Mouse (Mus musculus) heart, postnatal 14 days (tissue): ENCODE data around the gene Hsf5. TPM values are rescaled to one million over a fixed set of nuclear protein-coding genes. Genes with fewer than 3 reads are reported as not detected.

Source experiments
- DNase-seq, 2 experiments: peaks; one replicate each; pipeline ENCODE4 v3.0.0; 2021 to 2022
- intact Hi-C: fragments of 180-260 bp; cut with DNase I; formaldehyde crosslinking; loops from one replicate; pipeline ENCODE4 v1.15.1; 2025
- long read RNA-seq, 2 experiments: library from polyadenylated mRNA; stranded (forward); transcript quantifications; one replicate each; pipeline ENCODE4 v2.0.0; 2021
- total RNA-seq, 2 experiments: library from RNA; stranded (reverse); gene quantifications; 2 replicates each; pipeline ENCODE4 v1.2.3; 2021

Hsf5 gene
- under 1 TPM in 1 of 2 experiments, not detected in 1; 0.07 TPM for total RNA-seq
- long read RNA-seq, experiment 1 = 0 reads
- long read RNA-seq, experiment 2 = 0 reads

- no peak for DNase-seq
- intact Hi-C loops = no loop called here
Measured at GRCm38 (mm10) chr11:87616790-87617474, at the start of gene Hsf5. TSS of gene Hsf5 (plus strand) at chr11:87617164.

GRCm38 (mm10) chr11:87568255-87568953 is 48.6 kb upstream of the Hsf5 start, which contains the start of gene Sept4:
TSS of gene Sept4 (plus strand) at chr11:87568903.
- intact Hi-C loops = no loop called here
- DNase-seq = no peak

- no peak for DNase-seq
- intact Hi-C loops = no loop called here
Measured at GRCm38 (mm10) chr11:87570743-87571142, 46.2 kb upstream of the Hsf5 start.

GRCm38 (mm10) chr11:87571361-87571950 is 45.5 kb upstream of the Hsf5 start:
- intact Hi-C loops = no loop called here
- DNase-seq = no peak

GRCm38 (mm10) chr11:87573751-87574150 is 43.2 kb upstream of the Hsf5 start:
- intact Hi-C loops = no loop called here
- DNase-seq = no peak

- no peak for DNase-seq
- intact Hi-C loops = no loop called here
Measured at GRCm38 (mm10) chr11:87574520-87575180, 42.3 kb upstream of the Hsf5 start.

GRCm38 (mm10) chr11:87577601-87578248 is 39.2 kb upstream of the Hsf5 start:
- no peak for DNase-seq
- intact Hi-C loops = no loop called here

GRCm38 (mm10) chr11:87578249-87578962 is 38.6 kb upstream of the Hsf5 start:
- intact Hi-C loops = no loop called here
- DNase-seq = peak; percentile 75 to 77

- intact Hi-C loops = no loop called here
- DNase-seq = peak; percentile 50
Measured at GRCm38 (mm10) chr11:87578963-87579601, 37.9 kb upstream of the Hsf5 start.

- no peak for DNase-seq
- intact Hi-C loops = no loop called here
Measured at GRCm38 (mm10) chr11:87579713-87580112, 37.3 kb upstream of the Hsf5 start.

- no peak for DNase-seq
- intact Hi-C loops = no loop called here
Measured at GRCm38 (mm10) chr11:87580543-87581085, 36.4 kb upstream of the Hsf5 start.

- intact Hi-C loops = no loop called here
Measured at GRCm38 (mm10) chr11:87581161-87581865, 35.7 kb upstream of the Hsf5 start.

GRCm38 (mm10) chr11:87581933-87582710 is 34.8 kb upstream of the Hsf5 start:
- intact Hi-C loops = no loop called here
- no peak for DNase-seq

More at GRCm38 (mm10) chr11:87581161-87581865, 35.7 kb upstream of the Hsf5 start:
- no peak for DNase-seq

- intact Hi-C loops = no loop called here
- no peak for DNase-seq
Measured at GRCm38 (mm10) chr11:87583291-87584034, 33.5 kb upstream of the Hsf5 start.

- DNase-seq = peak; percentile 66 to 74
- intact Hi-C loops = no loop called here
Measured at GRCm38 (mm10) chr11:87584711-87585505, 32.1 kb upstream of the Hsf5 start.
